Mouse (Mus musculus): ENCODE data around the gene Ccdc117. TPM values are rescaled to one million over a fixed set of nuclear protein-coding genes. Genes with fewer than 3 reads are reported as not detected.
"Not testable (repeated sequence)": the region's sequence is repeated elsewhere in the genome, so short reads cannot be mapped to it uniquely, and the experiment has no call there.

Gene Ccdc117
- total RNA-seq (2017): 39.0 and 49.0 TPM in 2 replicates

DNA sequence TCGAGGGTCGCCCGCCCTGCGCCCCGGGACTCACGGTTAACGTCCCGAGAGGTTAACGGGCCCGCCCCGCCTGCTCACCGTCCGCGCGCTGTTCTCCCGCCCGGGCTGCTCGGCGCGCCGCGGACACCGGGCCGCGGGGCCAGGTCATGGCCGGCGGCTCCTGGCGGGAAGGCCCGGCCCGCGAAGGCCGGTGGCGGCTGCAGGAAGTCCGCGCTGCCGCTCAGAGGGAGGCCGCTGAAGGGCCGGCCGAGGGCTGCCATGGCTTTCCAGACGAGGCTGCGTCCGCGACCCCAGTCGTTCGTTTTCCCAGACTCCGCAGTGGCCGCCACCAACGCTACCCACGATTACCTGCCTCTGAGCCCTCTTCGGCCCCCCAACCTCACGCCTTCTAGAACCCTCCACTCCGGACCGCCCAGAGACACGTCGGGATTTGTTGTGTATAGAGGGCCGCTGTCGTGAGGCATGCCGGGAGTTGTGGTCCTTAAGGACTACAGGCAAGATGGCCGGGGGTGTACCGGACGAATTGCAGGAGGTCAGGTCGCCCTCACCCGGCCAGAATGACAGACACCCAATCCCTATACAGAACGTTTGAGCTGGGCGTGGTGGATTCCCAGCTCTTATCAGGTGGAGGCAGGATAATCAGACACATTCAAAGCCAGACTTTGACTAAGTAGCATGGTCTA lies at the start of gene Ccdc117:
TSS of gene Ccdc117 (minus strand) at position 389 of the 683 bp plus-strand sequence.
- peak; percentile 97 to 98 for ATAC-seq (replicated peaks in 1 of 2; ENCODE audit: insufficient read depth in 1 of 2, low FRiP score in 2 of 2, low TSS enrichment in 1 of 2, low read depth in 1 of 2, poor library complexity in 2 of 2, severe bottlenecking in 2 of 2)

DNA sequence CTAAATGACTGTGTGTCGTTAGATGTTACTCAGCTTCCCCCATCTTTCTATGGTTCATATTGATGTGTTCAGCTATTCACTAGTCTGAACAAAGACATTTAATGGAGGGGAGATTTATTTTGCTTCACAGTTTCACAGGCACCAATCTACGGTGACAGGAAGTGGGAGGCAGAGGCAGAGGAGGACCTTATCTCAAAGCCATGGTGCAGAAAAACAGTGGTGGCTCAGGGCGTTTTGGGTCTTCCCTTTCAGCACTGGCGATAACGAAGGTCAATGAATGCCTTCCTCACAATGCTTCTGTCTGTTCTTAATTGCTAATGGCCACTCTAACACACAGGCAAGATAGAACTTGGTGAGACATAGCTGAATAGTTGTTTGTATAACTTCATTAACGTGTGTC lies 33.1 kb upstream of the Ccdc117 start:
- no peak for ATAC-seq (replicated peaks in 1 of 2; ENCODE audit: insufficient read depth in 1 of 2, low FRiP score in 2 of 2, low TSS enrichment in 1 of 2, low read depth in 1 of 2, poor library complexity in 2 of 2, severe bottlenecking in 2 of 2)

- ATAC-seq (replicated peaks in 1 of 2; ENCODE audit: insufficient read depth in 1 of 2, low FRiP score in 2 of 2, low TSS enrichment in 1 of 2, low read depth in 1 of 2, poor library complexity in 2 of 2, severe bottlenecking in 2 of 2): no peak
Measured at GRCm38 (mm10) chr11:5573821-5574220, 31.8 kb upstream of the Ccdc117 start.

GRCm38 (mm10) chr11:5571856-5572255 lies 29.9 kb upstream of the Ccdc117 start:
- no peak for ATAC-seq (replicated peaks in 1 of 2; ENCODE audit: insufficient read depth in 1 of 2, low FRiP score in 2 of 2, low TSS enrichment in 1 of 2, low read depth in 1 of 2, poor library complexity in 2 of 2, severe bottlenecking in 2 of 2)

DNA sequence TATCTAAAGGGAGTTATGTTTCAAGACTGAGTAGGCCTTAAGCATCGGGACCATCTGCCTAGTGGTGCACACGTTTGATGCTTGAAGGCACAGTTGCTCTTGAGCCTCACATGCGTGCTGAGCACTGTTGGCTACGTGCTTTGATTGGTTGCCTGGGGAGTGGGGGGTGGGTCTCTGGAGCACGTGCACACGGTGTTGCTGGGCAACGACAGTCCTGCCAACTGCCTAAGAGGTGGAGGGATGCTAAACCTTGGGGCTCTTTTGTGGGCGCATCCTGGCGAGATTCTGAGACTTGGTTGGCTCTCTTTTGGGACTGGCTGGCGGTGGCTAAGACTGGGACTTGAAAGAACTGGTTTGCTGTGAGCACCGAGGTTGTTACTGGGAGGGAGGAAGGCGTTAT lies 27.5 kb upstream of the Ccdc117 start, which contains the start of gene Ankrd36:
TSS of gene Ankrd36 (plus strand) at position 211 of the 400 bp plus-strand sequence.
- ATAC-seq (replicated peaks in 1 of 2; ENCODE audit: insufficient read depth in 1 of 2, low FRiP score in 2 of 2, low TSS enrichment in 1 of 2, low read depth in 1 of 2, poor library complexity in 2 of 2, severe bottlenecking in 2 of 2): no peak

GRCm38 (mm10) chr11:5568082-5568481 lies 26.1 kb upstream of the Ccdc117 start:
- ATAC-seq (replicated peaks in 1 of 2; ENCODE audit: insufficient read depth in 1 of 2, low FRiP score in 2 of 2, low TSS enrichment in 1 of 2, low read depth in 1 of 2, poor library complexity in 2 of 2, severe bottlenecking in 2 of 2): no peak

- ATAC-seq (replicated peaks in 1 of 2; ENCODE audit: insufficient read depth in 1 of 2, low FRiP score in 2 of 2, low TSS enrichment in 1 of 2, low read depth in 1 of 2, poor library complexity in 2 of 2, severe bottlenecking in 2 of 2): no peak
Measured at GRCm38 (mm10) chr11:5567654-5568053, 25.7 kb upstream of the Ccdc117 start.

GRCm38 (mm10) chr11:5566506-5566905 lies 24.5 kb upstream of the Ccdc117 start:
- no peak for ATAC-seq (replicated peaks in 1 of 2; ENCODE audit: insufficient read depth in 1 of 2, low FRiP score in 2 of 2, low TSS enrichment in 1 of 2, low read depth in 1 of 2, poor library complexity in 2 of 2, severe bottlenecking in 2 of 2)

GRCm38 (mm10) chr11:5565596-5565995 lies 23.6 kb upstream of the Ccdc117 start:
- no peak for ATAC-seq (replicated peaks in 1 of 2; ENCODE audit: insufficient read depth in 1 of 2, low FRiP score in 2 of 2, low TSS enrichment in 1 of 2, low read depth in 1 of 2, poor library complexity in 2 of 2, severe bottlenecking in 2 of 2)

DNA sequence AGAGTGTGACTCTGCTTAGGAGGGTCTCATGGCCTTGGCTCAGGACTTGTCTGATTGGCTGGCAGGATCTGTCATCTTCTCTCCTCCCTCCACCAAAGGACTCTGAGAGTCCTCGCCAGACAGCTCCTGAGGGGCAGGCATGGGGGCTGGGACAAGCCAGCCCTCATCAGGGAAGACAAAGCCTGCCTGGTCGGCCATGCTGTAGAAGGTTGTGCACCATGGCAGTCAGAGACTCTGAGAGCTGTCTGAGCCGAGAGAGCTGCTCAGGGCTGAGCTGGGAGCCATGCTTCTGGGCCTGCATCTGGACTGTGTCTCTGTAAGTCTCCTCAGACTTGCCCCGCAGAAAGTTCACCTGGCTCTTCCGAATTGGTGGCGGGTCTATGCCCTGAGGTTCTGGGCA lies 21.9 kb upstream of the Ccdc117 start:
- ATAC-seq (replicated peaks in 1 of 2; ENCODE audit: insufficient read depth in 1 of 2, low FRiP score in 2 of 2, low TSS enrichment in 1 of 2, low read depth in 1 of 2, poor library complexity in 2 of 2, severe bottlenecking in 2 of 2): no peak

GRCm38 (mm10) chr11:5562625-5563268 lies 20.8 kb upstream of the Ccdc117 start:
- no peak for ATAC-seq (replicated peaks in 1 of 2; ENCODE audit: insufficient read depth in 1 of 2, low FRiP score in 2 of 2, low TSS enrichment in 1 of 2, low read depth in 1 of 2, poor library complexity in 2 of 2, severe bottlenecking in 2 of 2)

DNA sequence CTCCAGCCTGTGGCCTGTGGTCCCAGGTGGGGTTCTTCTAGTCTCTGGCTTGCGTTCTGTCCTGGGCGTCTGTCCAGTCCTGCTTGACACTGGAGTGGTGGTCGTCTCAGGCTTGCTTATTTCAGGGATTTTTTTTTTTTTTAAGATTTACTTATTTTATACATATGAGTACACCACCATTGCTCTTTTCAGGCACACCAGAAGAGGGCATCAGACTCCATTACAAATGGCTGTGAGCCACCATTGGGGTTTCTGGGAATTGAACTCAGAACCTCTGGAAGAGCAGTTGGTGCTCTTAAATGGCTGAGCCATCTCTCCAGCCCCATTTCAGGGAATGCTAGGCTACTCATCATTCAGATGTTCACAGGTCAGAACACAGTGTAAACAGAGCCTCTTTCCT lies 18.3 kb upstream of the Ccdc117 start:
- ATAC-seq (replicated peaks in 1 of 2; ENCODE audit: insufficient read depth in 1 of 2, low FRiP score in 2 of 2, low TSS enrichment in 1 of 2, low read depth in 1 of 2, poor library complexity in 2 of 2, severe bottlenecking in 2 of 2): no peak

GRCm38 (mm10) chr11:5551931-5552330 lies 9.9 kb upstream of the Ccdc117 start:
- no peak for ATAC-seq (replicated peaks in 1 of 2; ENCODE audit: insufficient read depth in 1 of 2, low FRiP score in 2 of 2, low TSS enrichment in 1 of 2, low read depth in 1 of 2, poor library complexity in 2 of 2, severe bottlenecking in 2 of 2)

- ATAC-seq (replicated peaks in 1 of 2; ENCODE audit: insufficient read depth in 1 of 2, low FRiP score in 2 of 2, low TSS enrichment in 1 of 2, low read depth in 1 of 2, poor library complexity in 2 of 2, severe bottlenecking in 2 of 2): no peak
Measured at GRCm38 (mm10) chr11:5551430-5551829, 9.4 kb upstream of the Ccdc117 start.

DNA sequence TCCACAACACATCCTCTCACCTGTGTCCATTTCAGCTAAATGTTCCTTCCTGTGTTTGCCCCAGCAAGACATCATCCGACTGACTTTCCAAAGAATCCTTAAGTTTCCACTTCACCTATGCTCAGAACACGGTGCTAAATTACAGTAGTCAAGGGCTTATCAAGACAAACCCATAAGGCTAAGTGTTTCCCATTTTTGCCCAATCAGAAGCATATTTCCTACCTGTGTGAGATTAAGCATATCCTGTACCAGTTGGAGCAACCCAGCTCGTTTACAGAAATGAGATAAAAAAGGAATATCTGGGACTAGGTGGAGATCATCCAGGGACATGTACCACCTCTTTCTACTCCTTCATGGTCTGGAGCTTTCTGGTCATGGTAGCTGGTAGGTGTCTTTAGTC lies 4.7 kb upstream of the Ccdc117 start:
- ATAC-seq (replicated peaks in 1 of 2; ENCODE audit: insufficient read depth in 1 of 2, low FRiP score in 2 of 2, low TSS enrichment in 1 of 2, low read depth in 1 of 2, poor library complexity in 2 of 2, severe bottlenecking in 2 of 2): no peak

- ATAC-seq (replicated peaks in 1 of 2; ENCODE audit: insufficient read depth in 1 of 2, low FRiP score in 2 of 2, low TSS enrichment in 1 of 2, low read depth in 1 of 2, poor library complexity in 2 of 2, severe bottlenecking in 2 of 2): no peak
Measured at GRCm38 (mm10) chr11:5545457-5545856, 3.5 kb upstream of the Ccdc117 start.

- not testable (repeated sequence) for ATAC-seq (replicated peaks in 1 of 2; ENCODE audit: insufficient read depth in 1 of 2, low FRiP score in 2 of 2, low TSS enrichment in 1 of 2, low read depth in 1 of 2, poor library complexity in 2 of 2, severe bottlenecking in 2 of 2)
Measured at GRCm38 (mm10) chr11:5544709-5545108, 2.7 kb upstream of the Ccdc117 start.

- ATAC-seq (replicated peaks in 1 of 2; ENCODE audit: insufficient read depth in 1 of 2, low FRiP score in 2 of 2, low TSS enrichment in 1 of 2, low read depth in 1 of 2, poor library complexity in 2 of 2, severe bottlenecking in 2 of 2): no peak
Measured at GRCm38 (mm10) chr11:5543281-5543680, 1.3 kb upstream of the Ccdc117 start.

Data from hematopoietic stem cell, adult 5-6 weeks (primary cell).